ENCODE assay signal across 15 mouse cellular contexts in genomic region chr15:83842915-83843789, GRCm38 (mm10).
A peak's percentile ranks its signal among the peaks of the same experiment; 100 is the strongest.
DNase-seq lines count a peak whose midpoint lies in the region; ATAC-seq and TF ChIP-seq lines count a peak whose summit lies in the region.
"Had no signal": no experiment of that assay in that cellular context is flagged by ENCODE, and none has a peak within 500 bp of the region (broad histone marks: within the 10 kb centered on the region; RNA-seq: fewer than 3 reads in every experiment).

No protein-coding gene starts in this region.

- no peak for TF ChIP-seq POLR2A in brain, embryonic 14.5 days (IDR thresholded peaks at IDR 0.05; ENCODE audit: borderline replicate concordance, extremely low read depth, insufficient read depth, insufficient read length, poor library complexity, severe bottlenecking)

- H3K4me2 ChIP-seq in hindbrain, embryonic 16.5 days (ENCODE audit: low read length): peak overlapping the region; percentile 11; the same call in 1 of the 2 replicates
- H3K4me2 ChIP-seq in hindbrain, embryonic 14.5 days (replicated peaks): no peak overlapping the region
- no peak overlapping the region for H3K4me2 ChIP-seq in forebrain, embryonic 12.5 days
- no peak overlapping the region for H3K4me2 ChIP-seq in midbrain, embryonic 15.5 days
- no peak overlapping the region for H3K4me2 ChIP-seq in heart, embryonic 11.5 days

- peak; percentile 35; the same call in 1 of the 2 replicates for ATAC-seq in hindbrain, embryonic 16.5 days
- no peak for ATAC-seq in hindbrain, embryonic 14.5 days (ENCODE audit: low FRiP score)
- ATAC-seq in forebrain, embryonic 12.5 days (ENCODE audit: low FRiP score): no peak
- ATAC-seq in midbrain, embryonic 15.5 days (replicated peaks): peak; percentile 37; the same call in 1 of the 2 replicates
- ATAC-seq in monocyte, adult 5-6 weeks (replicated peaks; ENCODE audit: insufficient number of reproducible peaks, low FRiP score, low TSS enrichment, poor library complexity, severe bottlenecking): no peak
- no peak for ATAC-seq in heart, embryonic 11.5 days (replicated peaks; ENCODE audit: insufficient number of reproducible peaks, low FRiP score, low TSS enrichment)

- no peak overlapping the region; the same call in 1 of the 2 replicates for H3K27ac ChIP-seq in hindbrain, embryonic 16.5 days (ENCODE audit: low read depth, low read length)
- no peak overlapping the region for H3K27ac ChIP-seq in hindbrain, embryonic 14.5 days
- peak overlapping the region; percentile 60; the same call in 1 of the 2 replicates for H3K27ac ChIP-seq in forebrain, embryonic 12.5 days
- 0 out of 2 replicates have a peak overlapping the region, but pooled peaks have one; percentile 3 for H3K27ac ChIP-seq in midbrain, embryonic 15.5 days
- H3K27ac ChIP-seq in heart, embryonic 11.5 days (ENCODE audit: low read depth, low read length): no peak overlapping the region

- no peaks in the 10 kb centered on the region for H3K9me3 ChIP-seq in hindbrain, embryonic 16.5 days (ENCODE audit: control insufficient read depth, low read length)
- no peaks in the 10 kb centered on the region for H3K9me3 ChIP-seq in hindbrain, embryonic 14.5 days (ENCODE audit: control insufficient read depth, low read length)
- H3K9me3 ChIP-seq in forebrain, embryonic 12.5 days: no peaks in the 10 kb centered on the region
- H3K9me3 ChIP-seq in midbrain, embryonic 15.5 days: no peaks in the 10 kb centered on the region
- H3K9me3 ChIP-seq in heart, embryonic 11.5 days (replicated peaks; ENCODE audit: control insufficient read depth, low read length): no peaks in the 10 kb centered on the region

- H3K4me1 ChIP-seq in hindbrain, embryonic 16.5 days (ENCODE audit: control insufficient read depth, insufficient read depth, low read depth, low read length): peaks cover 35% of the 10 kb centered on the region
- peaks cover 30% of the 10 kb centered on the region for H3K4me1 ChIP-seq in hindbrain, embryonic 14.5 days (replicated peaks; ENCODE audit: control insufficient read depth, insufficient read depth, low read length)
- peaks cover 67% of the 10 kb centered on the region for H3K4me1 ChIP-seq in forebrain, embryonic 12.5 days
- peaks cover 39% of the 10 kb centered on the region for H3K4me1 ChIP-seq in midbrain, embryonic 15.5 days
- H3K4me1 ChIP-seq in heart, embryonic 11.5 days (ENCODE audit: control insufficient read depth, insufficient read depth, low read length): no peaks in the 10 kb centered on the region

- TF ChIP-seq CTCF in brain, embryonic 14.5 days (IDR thresholded peaks at IDR 0.05; ENCODE audit: borderline replicate concordance, extremely low read depth, insufficient read depth, insufficient read length): no peak

- 29% methylated on average over 22 of the region's 22 CpGs for WGBS in hindbrain, embryonic 16.5 days
- 32% methylated on average over 22 of the region's 22 CpGs for WGBS in hindbrain, embryonic 14.5 days
- 26% methylated on average over 22 of the region's 22 CpGs for WGBS in forebrain, embryonic 12.5 days
- WGBS in midbrain, embryonic 15.5 days: 25% methylated on average over 22 of the region's 22 CpGs
- 42% methylated on average over 22 of the region's 22 CpGs for WGBS in heart, embryonic 11.5 days (ENCODE audit: insufficient replicate concordance)

- H3K36me3 ChIP-seq in hindbrain, embryonic 16.5 days (ENCODE audit: control insufficient read depth, insufficient read depth, low read length): no peaks in the 10 kb centered on the region
- no peaks in the 10 kb centered on the region for H3K36me3 ChIP-seq in hindbrain, embryonic 14.5 days (replicated peaks; ENCODE audit: control insufficient read depth, insufficient read depth)
- H3K36me3 ChIP-seq in forebrain, embryonic 12.5 days (replicated peaks): no peaks in the 10 kb centered on the region
- no peaks in the 10 kb centered on the region for H3K36me3 ChIP-seq in midbrain, embryonic 15.5 days (replicated peaks)
- no peaks in the 10 kb centered on the region for H3K36me3 ChIP-seq in heart, embryonic 11.5 days (ENCODE audit: control insufficient read depth, insufficient read depth, low read length)

- H3K9ac ChIP-seq in hindbrain, embryonic 16.5 days (ENCODE audit: low read depth, low read length): peak overlapping the region; percentile 33; the same call in 1 of the 2 replicates
- no peak overlapping the region for H3K9ac ChIP-seq in hindbrain, embryonic 14.5 days
- H3K9ac ChIP-seq in forebrain, embryonic 12.5 days: peak overlapping the region; percentile 33; the same call in 1 of the 2 replicates
- H3K9ac ChIP-seq in midbrain, embryonic 15.5 days: no peak overlapping the region
- H3K9ac ChIP-seq in heart, embryonic 11.5 days (ENCODE audit: low read depth, low read length): no peak overlapping the region

- H3K27me3 ChIP-seq in hindbrain, embryonic 16.5 days (replicated peaks; ENCODE audit: control insufficient read depth, insufficient read depth, low read length): no peaks in the 10 kb centered on the region; the same call in 1 of the 2 replicates
- no peaks in the 10 kb centered on the region for H3K27me3 ChIP-seq in hindbrain, embryonic 14.5 days (ENCODE audit: control insufficient read depth, insufficient read depth, low read length)
- H3K27me3 ChIP-seq in forebrain, embryonic 12.5 days: 0 out of 2 replicates have a peak, but pooled peaks cover 3% of the 10 kb centered on the region
- H3K27me3 ChIP-seq in midbrain, embryonic 15.5 days (replicated peaks): 0 out of 2 replicates have a peak, but pooled peaks cover 3% of the 10 kb centered on the region
- peaks cover 19% of the 10 kb centered on the region for H3K27me3 ChIP-seq in heart, embryonic 11.5 days (ENCODE audit: control insufficient read depth, insufficient read depth, low read length)

- no peak overlapping the region for H3K4me3 ChIP-seq in hindbrain, embryonic 16.5 days (ENCODE audit: low read length)
- no peak overlapping the region for H3K4me3 ChIP-seq in hindbrain, embryonic 14.5 days (replicated peaks; ENCODE audit: low read length)
- no peak overlapping the region for H3K4me3 ChIP-seq in forebrain, embryonic 12.5 days (replicated peaks)
- no peak overlapping the region for H3K4me3 ChIP-seq in midbrain, embryonic 15.5 days
- H3K4me3 ChIP-seq in heart, embryonic 11.5 days (ENCODE audit: low read depth, low read length): no peak overlapping the region

- DNase-seq in hindbrain, embryonic 14.5 days (ENCODE audit: low spot score): no peak
- peak; percentile 88 for DNase-seq in brain, embryonic 14.5 days (ENCODE audit: low read depth)
- no peak for DNase-seq in gastrocnemius, postnatal 25 days
- DNase-seq: B cell, adult 2 months; cerebellum, adult 18-20 months; heart, adult 18-20 months; kidney, adult 8-10 months; lung, postnatal 4 days; right cerebral cortex, postnatal 14 days; thymus, adult 2 months had no signal

Comparison
In these comparisons a context has a peak if more than half of its experiments do, and no peak if none do; other contexts are left out.
1. ATAC-seq: peak in hindbrain, embryonic 16.5 days (single experiment) and midbrain, embryonic 15.5 days (single experiment); none in hindbrain, embryonic 14.5 days (single experiment), forebrain, embryonic 12.5 days (single experiment), monocyte, adult 5-6 weeks (single experiment) and heart, embryonic 11.5 days (single experiment).
2. H3K9ac ChIP-seq: peak in hindbrain, embryonic 16.5 days (single experiment) and forebrain, embryonic 12.5 days (single experiment); none in hindbrain, embryonic 14.5 days (single experiment), midbrain, embryonic 15.5 days (single experiment) and heart, embryonic 11.5 days (single experiment).
3. H3K27ac ChIP-seq: peak in forebrain, embryonic 12.5 days (single experiment) and midbrain, embryonic 15.5 days (single experiment); none in hindbrain, embryonic 16.5 days (single experiment), hindbrain, embryonic 14.5 days (single experiment) and heart, embryonic 11.5 days (single experiment).